Mouse (Mus musculus): Measurements from ENCODE around the gene P3h3.
"Not testable (repeated sequence)": the region's sequence is repeated elsewhere in the genome, so short reads cannot be mapped to it uniquely, and the experiment has no call there.

Gene P3h3

DNA sequence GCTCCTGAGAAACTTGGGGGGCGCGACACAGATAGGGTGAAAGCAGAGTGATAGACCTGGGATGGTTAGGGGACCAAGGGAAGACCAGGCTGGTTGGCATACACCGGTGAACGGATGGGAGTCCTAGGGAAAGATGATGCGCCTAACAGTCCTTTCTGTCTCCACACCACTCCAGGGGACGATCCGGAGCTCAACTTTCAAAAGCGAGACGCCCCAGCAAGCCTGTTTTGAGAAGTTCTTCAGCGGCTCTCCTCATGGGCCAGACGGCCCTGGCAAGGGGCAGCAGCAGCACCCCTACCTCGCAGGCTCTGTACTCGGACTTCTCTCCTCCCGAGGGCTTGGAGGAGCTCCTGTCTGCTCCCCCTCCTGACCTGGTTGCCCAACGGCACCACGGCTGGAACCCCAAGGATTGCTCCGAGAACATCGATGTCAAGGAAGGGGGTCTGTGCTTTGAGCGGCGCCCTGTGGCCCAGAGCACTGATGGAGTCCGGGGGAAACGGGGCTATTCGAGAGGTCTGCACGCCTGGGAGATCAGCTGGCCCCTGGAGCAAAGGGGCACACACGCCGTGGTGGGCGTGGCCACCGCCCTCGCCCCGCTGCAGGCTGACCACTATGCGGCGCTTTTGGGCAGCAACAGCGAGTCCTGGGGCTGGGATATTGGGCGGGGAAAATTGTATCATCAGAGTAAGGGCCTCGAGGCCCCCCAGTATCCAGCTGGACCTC lies 48.3 kb downstream of the P3h3 start:
- DNase-seq (ENCODE audit: low read depth), result peak; percentile 63

DNA sequence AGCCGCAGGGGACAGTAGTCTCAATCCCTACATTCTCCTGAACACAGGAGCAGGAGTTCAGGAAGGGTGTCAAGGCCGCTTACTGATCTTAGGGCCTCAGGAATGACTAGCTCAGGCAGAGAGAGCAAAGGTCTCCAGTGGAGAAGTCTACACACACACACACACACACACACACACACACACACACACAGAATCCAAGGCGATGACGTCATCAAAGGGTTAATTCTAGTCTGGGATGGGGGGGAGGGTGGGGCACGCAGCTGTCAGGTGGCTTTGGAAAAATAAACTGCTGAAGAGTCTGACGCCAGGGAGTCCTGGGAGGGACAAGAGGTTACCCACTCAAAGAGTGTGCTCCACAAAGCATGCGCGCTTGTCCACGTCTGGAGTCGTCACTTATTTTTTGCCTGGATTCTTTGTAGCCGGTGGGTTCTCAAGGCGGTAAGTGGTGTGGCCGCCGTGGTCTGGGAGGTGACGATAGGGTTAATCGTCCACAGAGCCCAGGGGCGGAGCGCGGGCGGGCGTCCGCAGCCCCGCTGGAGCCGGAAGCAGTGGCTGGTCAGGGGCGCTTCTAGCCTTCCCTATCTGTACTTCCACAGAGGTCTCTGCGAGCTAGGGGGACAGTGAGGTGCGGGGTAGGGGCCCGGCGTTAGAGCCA lies 49.1 kb downstream of the P3h3 start, which contains the start of gene Spsb2:
Gene Spsb2, plus strand, starts transcription at position 304 of the 655 bp plus-strand sequence.
- peak; percentile 47 for DNase-seq (ENCODE audit: low read depth)

DNA sequence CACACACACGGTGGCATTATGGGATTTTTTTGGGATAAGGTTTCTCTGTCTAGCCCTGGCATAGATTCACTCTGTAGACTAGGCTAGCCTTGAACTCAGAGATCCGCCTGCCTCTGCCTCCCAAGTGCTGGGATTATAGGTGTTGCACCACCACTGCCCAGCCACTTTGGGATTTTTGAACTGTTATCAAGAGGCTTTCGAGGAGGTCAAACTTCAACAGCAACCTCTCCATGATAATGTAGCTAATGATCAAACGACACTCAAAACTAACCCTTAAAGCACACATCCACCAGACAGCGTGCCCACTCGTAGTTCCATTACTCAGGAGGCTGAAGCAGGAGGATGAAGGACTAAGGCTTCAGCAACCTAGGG lies 49.6 kb downstream of the P3h3 start:
- no peak for DNase-seq (ENCODE audit: low read depth)

DNA sequence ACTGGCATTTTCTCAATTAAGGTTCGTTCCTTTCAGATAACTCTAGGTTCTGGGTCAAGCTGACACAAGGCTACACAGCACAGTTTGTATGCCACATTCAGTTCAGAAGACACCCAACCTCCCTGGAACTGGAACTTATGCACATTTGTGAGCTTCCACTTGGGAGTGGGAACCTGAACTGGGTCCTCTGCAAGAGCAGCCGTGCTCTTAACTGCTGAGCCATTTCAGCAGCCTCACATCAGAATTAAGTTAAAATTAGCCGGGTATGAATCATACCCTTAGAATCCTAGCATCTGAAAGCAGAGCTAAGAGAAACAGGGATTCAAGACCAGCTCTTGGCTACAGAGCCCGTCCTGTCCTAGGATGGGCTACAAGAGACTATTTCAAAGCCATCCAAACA lies 50.2 kb downstream of the P3h3 start:
- no peak for DNase-seq (ENCODE audit: low read depth)

DNA sequence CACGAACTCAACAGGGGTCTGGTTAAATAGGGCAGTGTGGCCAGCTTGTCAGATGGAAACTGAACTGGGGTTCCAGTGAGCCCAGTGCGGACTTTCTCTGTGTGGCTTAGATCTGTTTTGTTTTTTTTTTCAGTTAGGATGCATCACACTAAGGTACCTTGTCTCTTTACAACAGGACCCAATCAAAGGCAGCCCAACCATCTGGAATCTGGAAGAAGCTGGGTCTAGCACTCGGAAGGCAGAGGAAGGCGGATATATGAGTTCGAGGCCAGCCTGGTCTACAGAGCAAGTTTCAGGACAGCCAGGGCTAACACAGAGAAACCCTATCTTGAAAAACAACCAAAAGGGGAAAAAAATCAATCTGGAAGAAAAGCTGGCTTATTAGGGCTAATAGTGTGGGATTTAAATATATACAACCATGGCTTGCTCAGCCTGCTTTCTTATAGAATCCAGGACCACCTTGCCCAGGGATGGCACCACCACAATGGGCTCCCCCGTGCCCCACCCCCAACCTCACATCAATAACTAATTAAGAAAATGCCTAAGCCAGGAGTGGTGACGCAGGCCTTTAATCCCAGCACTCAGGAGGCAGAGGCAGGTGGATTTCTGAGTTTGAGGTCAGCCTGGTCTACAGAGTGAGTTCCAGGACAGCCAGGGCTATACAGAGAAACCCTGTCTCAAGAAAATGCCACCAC lies 51.0 kb downstream of the P3h3 start:
- no peak for DNase-seq (ENCODE audit: low read depth)

DNA sequence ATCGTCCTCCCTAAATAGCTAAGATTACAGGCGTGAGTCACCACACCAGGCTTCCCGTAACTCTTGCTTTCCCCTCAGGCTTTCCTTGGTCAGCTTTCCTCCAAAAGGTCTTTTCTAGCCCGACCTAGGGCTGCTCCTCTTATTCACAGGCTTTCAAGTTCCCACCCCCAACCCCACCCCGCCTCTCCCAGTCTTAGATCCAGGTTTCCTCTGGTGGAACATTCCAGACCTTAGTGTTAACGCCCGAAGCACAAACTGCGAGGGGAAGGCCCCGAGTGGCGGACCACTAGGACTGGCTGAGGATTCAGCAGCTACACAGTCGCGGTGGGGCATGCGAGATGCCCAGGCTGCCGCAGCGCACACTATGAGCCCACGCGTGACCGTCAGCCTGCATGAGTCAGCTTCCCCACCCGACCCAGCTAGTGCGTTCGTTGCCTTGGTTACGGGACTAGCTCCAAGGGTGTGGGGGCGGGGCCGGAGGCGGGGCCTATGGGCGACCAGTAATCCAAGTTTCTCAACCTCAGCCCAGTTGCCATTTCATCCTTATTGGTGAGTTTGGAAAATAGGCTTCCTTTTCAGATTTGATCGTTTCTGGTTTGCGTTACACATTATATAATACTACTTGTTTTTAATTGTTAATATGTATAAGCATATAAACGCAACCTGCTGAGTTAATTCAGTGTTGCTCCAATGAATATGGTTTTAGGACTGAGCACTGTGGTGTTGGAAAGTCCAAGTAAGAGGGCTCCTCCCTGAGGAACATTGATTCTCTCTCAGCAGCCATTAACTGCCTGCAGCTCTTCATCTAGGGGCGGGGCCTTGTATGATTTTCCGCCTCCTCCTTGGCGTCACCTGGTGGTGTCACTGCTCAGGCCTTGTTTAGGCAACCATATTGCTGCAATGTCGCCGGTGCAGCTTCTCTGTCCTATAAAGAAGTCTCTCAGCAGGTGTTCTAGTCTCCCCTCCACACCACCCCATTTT lies 51.9 kb downstream of the P3h3 start:
- peak; percentile 82 for DNase-seq (ENCODE audit: low read depth)

DNA sequence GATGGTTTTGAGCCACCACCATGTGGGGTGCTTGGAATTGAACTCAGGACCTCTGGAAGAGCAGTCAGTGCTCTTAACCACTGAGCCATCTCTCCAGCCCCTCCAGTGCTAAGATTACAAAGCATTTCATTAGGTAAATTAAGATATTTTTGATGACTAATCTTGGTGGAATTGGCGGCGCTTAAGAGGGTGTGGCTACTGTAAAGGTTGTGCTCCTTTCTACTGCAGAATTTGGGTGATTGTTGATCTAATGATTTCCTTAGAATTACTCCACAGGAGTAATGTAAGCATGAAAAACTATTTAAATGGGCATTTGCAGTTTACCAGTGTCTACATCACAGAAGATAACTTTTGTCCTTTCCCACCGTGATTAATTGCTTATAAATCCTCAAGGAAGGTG lies 53.2 kb downstream of the P3h3 start:
- no peak for DNase-seq (ENCODE audit: low read depth)

DNA sequence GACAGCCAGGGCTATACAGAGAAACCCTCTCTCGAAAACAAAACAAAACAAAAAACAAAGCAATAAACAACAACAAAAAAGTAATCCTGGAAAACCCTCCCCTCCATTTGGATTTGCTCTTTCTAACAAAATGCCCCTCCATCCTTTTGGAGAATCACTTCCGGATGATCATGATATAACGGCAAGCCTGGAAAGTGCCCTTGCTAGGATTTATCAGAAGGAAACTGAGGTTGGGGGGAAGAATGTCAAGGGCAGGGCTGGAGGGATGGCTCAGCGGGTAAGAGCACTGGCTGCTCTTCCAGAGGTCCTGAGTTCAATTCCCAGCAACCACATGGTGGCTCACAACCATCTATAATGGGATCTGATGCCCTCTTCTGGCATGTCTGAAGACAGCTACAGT lies 53.9 kb downstream of the P3h3 start:
- not testable (repeated sequence) for DNase-seq (ENCODE audit: low read depth)

DNA sequence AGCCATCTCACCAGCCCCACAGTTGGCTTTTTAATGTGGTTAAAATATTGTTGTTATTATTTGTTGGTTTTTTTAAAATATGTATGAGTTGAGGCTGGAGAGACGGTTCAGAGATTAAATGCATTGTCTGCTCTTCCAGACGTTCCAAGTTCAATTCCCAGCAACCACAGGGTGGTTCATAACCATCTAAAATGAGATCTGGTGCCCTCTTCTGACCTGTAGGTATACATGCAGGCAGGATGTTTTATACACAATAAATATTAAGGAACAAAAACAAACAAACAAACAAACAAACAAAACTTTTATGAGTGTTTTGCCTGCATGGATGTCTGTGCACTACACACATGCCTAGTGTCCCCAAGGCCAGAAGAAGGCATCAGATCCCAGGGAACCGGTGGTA lies 54.5 kb downstream of the P3h3 start:
- no peak for DNase-seq (ENCODE audit: low read depth)

DNA sequence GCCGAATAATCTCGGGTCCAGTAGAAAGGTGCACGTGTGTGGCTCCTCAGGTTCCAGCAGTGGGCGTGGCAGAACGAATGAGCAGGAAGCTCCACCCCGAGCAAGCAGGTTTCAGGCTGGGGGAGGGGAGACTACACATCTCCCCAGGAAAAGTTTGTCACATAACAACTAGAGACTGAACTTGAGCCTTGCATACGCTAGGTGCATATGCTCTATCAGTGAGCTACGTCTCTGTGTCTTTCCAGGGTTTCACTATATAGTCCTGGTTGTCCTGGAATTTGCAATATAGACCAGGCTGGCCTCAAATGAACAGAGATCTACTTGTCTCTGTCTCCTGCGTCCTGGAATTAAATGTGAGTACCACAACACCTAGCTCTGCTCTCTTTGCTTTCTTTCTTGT lies 55.2 kb downstream of the P3h3 start:
- peak; percentile 47 for DNase-seq (ENCODE audit: low read depth)

DNA sequence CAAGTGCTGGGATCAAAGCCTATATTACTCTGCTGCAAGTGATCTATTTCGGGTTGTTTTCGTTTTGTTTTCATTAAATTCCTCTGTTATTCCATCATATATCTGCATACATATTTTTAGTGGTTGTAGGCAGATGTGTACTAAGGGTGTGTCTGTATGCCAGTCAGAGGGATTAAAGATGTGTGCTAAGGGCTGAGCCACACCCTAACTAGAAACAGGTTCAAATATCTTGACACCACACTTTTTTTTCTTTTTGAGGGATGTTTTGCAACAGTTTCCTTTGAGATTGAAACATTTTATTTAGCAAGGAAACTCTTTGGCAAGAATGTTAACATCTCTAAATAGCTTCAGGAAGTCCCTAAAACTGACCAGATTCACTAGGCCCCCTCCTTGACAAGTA lies 61.4 kb downstream of the P3h3 start:
- DNase-seq (ENCODE audit: low read depth), result no peak

DNA sequence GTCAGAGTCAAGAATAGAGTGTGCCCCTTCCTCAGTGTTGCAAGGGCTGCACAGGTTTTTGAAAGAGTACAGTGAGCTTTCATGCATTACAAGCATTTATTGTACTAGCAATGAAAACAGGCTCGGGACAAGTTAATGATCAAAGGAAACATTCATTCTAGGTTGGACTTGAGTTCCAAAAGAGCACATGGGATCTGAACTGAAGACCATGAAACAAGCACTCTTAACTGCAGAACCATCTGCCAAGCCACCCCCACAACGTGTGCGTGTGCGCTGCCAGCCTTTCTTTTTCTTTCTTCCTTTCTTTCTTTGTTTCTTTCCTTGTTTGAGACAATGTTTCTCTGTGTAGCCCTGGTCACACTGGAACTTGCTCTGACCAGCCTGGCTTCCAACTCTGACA lies 61.8 kb downstream of the P3h3 start:
- no peak for DNase-seq (ENCODE audit: low read depth)

DNA sequence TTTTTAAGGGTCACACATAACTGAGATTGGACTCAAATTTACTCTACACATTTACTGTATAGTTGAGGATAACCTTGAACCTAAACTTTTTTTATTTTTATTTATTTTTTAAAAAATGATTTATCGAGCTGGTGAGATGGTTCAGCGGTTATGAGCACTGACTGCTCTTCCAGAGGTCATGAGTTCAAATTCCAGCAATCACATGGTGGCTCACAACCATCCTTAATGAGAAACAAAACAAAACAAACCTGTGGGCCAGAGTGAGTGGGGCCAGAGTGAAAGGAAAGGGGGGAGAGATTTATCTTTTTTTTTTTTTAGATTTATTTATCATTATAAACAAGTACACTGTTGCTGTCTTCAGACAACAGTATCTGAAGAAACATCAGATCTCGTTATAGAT lies 65.6 kb downstream of the P3h3 start:
- no peak for DNase-seq (ENCODE audit: low read depth)
